Mouse (Mus musculus) embryonic facial prominence, embryonic 11.5 days (tissue): ENCODE measurements around the gene Pmepa1. TPM values are rescaled to one million over a fixed set of nuclear protein-coding genes. Genes with fewer than 3 reads are reported as not detected.

Source experiments
- ATAC-seq: fragments of 200-750 bp; cut with Nextera tagmentation; replicated peaks from 2 replicates; pipeline ENCODE4 v1.8.0; 2017; ENCODE audit warnings: low read depth; ENCODE audit not compliant: insufficient number of reproducible peaks, low FRiP score, low TSS enrichment
- DNase-seq: peaks from one replicate; pipeline ENCODE4 v3.0.0-alpha.2; 2015; ENCODE audit warnings: low spot score
- H3K27ac ChIP-seq: fragments of 300-500 bp; sonication (generic); replicated peaks from 2 replicates; pipeline ENCODE4 v1.5.1; 2014; ENCODE audit warnings: mild to moderate bottlenecking, low read depth, low read length, control low read depth
- H3K27me3 ChIP-seq: fragments of 300-500 bp; sonication (generic); 2 replicates; pipeline ENCODE4 v1.6.1; 2014; ENCODE audit warnings: mild to moderate bottlenecking, low read length, moderate library complexity, mixed read lengths; ENCODE audit not compliant: control insufficient read depth, insufficient read depth
- H3K36me3 ChIP-seq: fragments of 300-500 bp; sonication (generic); replicated peaks from 2 replicates; pipeline ENCODE4 v1.6.1; 2014; ENCODE audit warnings: low read depth, mild to moderate bottlenecking, low read length, moderate library complexity, mixed read lengths; ENCODE audit not compliant: control insufficient read depth, insufficient read depth
- H3K4me1 ChIP-seq: fragments of 300-500 bp; sonication (generic); 2 replicates; pipeline ENCODE4 v1.6.1; 2014; ENCODE audit warnings: low read length, mixed read lengths; ENCODE audit not compliant: control insufficient read depth, insufficient read depth
- H3K4me2 ChIP-seq: fragments of 300-500 bp; sonication (generic); 2 replicates; pipeline ENCODE4 v1.6.1; 2014; ENCODE audit warnings: low read depth, mild to moderate bottlenecking, control low read depth, low read length, moderate library complexity
- H3K4me3 ChIP-seq: fragments of 300-500 bp; sonication (generic); 2 replicates; pipeline ENCODE4 v1.5.1; 2014; ENCODE audit warnings: low read depth, low read length, control low read depth
- H3K9ac ChIP-seq: fragments of 300-500 bp; sonication (generic); replicated peaks from 2 replicates; pipeline ENCODE4 v1.6.1; 2014; ENCODE audit warnings: mild to moderate bottlenecking, control low read depth, low read length
- H3K9me3 ChIP-seq: fragments of 300-500 bp; sonication (generic); replicated peaks from 2 replicates; pipeline ENCODE4 v1.6.1; 2016; ENCODE audit warnings: mild to moderate bottlenecking, low read length, inconsistent platforms, mixed read lengths; ENCODE audit not compliant: control insufficient read depth
- WGBS: fragments of 180-500 bp; shearing (Covaris S2); extraction: QIAGEN DNeasy Blood & Tissue Kit; methylation state at CpG from one replicate; pipeline ENCODE4 v1.1.7; 2014; 5-methylcytosine and 5-hydroxymethylcytosine counted together
- polyA plus RNA-seq: library from polyadenylated mRNA; unstranded; fragments of >200 nt; fragmentation: Nextera tagmentation; extraction: Ambion mirVana; gene quantifications from 2 replicates; pipeline ENCODE4 v1.2.1, GENCODE M21; 2014

Pmepa1 gene
- polyA plus RNA-seq, 1 experiment from 2014 or later: 3.3 TPM

- Histone ChIP-seq H3K27ac (no peak overlapping the region), H3K27me3 (no peaks in the 10 kb centered on the region), H3K4me1 (0 out of 2 replicates have a peak, but pooled peaks cover 4% of the 10 kb centered on the region), H3K9ac (no peak overlapping the region), H3K4me2 (peak overlapping the region; percentile 77), H3K9me3 (no peaks in the 10 kb centered on the region), H3K36me3 (no peaks in the 10 kb centered on the region), H3K4me3 (peak overlapping the region; percentile 99; the same call in 1 of the 2 replicates)
- DNase-seq (no peak), ATAC-seq (no peak)
- WGBS: 42% methylated on average over 4 of the region's 4 CpGs
Observed at GRCm38 (mm10) chr2:173273885-173274284, 2.4 kb downstream of the Pmepa1 start.

GRCm38 (mm10) chr2:173272354-173272900, 3.9 kb downstream of the Pmepa1 start:
- DNase-seq (no peak), ATAC-seq (no peak)
- 0 out of 2 replicates have a peak, but pooled peaks cover 4% of the 10 kb centered on the region for H3K4me1 ChIP-seq
- no peak overlapping the region for H3K9ac ChIP-seq
- WGBS: 79% methylated on average over 11 of the region's 11 CpGs
- no peak overlapping the region for H3K4me3 ChIP-seq
- no peak overlapping the region for H3K27ac ChIP-seq
- no peaks in the 10 kb centered on the region for H3K27me3 ChIP-seq
- no peaks in the 10 kb centered on the region for H3K36me3 ChIP-seq
- H3K4me2 ChIP-seq: no peak overlapping the region
- no peaks in the 10 kb centered on the region for H3K9me3 ChIP-seq

GRCm38 (mm10) chr2:173271541-173271940, 4.8 kb downstream of the Pmepa1 start:
- Histone ChIP-seq H3K4me3 (no peak overlapping the region), H3K9me3 (no peaks in the 10 kb centered on the region), H3K36me3 (no peaks in the 10 kb centered on the region), H3K4me2 (no peak overlapping the region), H3K27me3 (no peaks in the 10 kb centered on the region), H3K4me1 (0 out of 2 replicates have a peak, but pooled peaks cover 4% of the 10 kb centered on the region), H3K9ac (no peak overlapping the region), H3K27ac (no peak overlapping the region)
- WGBS: 80% methylated on average over 9 of the region's 9 CpGs
- ATAC-seq (no peak), DNase-seq (no peak)

- no peak for ATAC-seq
- Histone ChIP-seq H3K9ac (no peak overlapping the region), H3K4me3 (no peak overlapping the region), H3K27me3 (no peaks in the 10 kb centered on the region), H3K36me3 (no peaks in the 10 kb centered on the region), H3K27ac (no peak overlapping the region), H3K4me1 (0 out of 2 replicates have a peak, but pooled peaks cover 4% of the 10 kb centered on the region), H3K9me3 (no peaks in the 10 kb centered on the region), H3K4me2 (no peak overlapping the region)
- no peak for DNase-seq
- WGBS: 82% methylated on average over 11 of the region's 11 CpGs
Observed at GRCm38 (mm10) chr2:173270601-173271248, 5.6 kb downstream of the Pmepa1 start.

GRCm38 (mm10) chr2:173270196-173270595, 6.1 kb downstream of the Pmepa1 start:
- no peak overlapping the region for H3K27ac ChIP-seq
- H3K9me3 ChIP-seq: no peaks in the 10 kb centered on the region
- H3K4me2 ChIP-seq: no peak overlapping the region
- no peaks in the 10 kb centered on the region for H3K36me3 ChIP-seq
- DNase-seq (no peak), ATAC-seq (no peak)
- peaks cover 6% of the 10 kb centered on the region; the same call in 1 of the 2 replicates for H3K4me1 ChIP-seq
- no peak overlapping the region for H3K9ac ChIP-seq
- H3K27me3 ChIP-seq: no peaks in the 10 kb centered on the region
- H3K4me3 ChIP-seq: no peak overlapping the region
- WGBS: 59% methylated on average over 9 of the region's 9 CpGs

- no peaks in the 10 kb centered on the region for H3K27me3 ChIP-seq
- 93% methylated on average over 3 of the region's 3 CpGs for WGBS
- peaks cover 6% of the 10 kb centered on the region; the same call in 1 of the 2 replicates for H3K4me1 ChIP-seq
- H3K27ac ChIP-seq: no peak overlapping the region
- H3K36me3 ChIP-seq: no peaks in the 10 kb centered on the region
- DNase-seq (no peak), ATAC-seq (no peak)
- no peak overlapping the region for H3K9ac ChIP-seq
- H3K4me3 ChIP-seq: no peak overlapping the region
- no peaks in the 10 kb centered on the region for H3K9me3 ChIP-seq
- no peak overlapping the region for H3K4me2 ChIP-seq
Observed at GRCm38 (mm10) chr2:173267562-173267961, 8.8 kb downstream of the Pmepa1 start.

- Histone ChIP-seq H3K27me3 (no peaks in the 10 kb centered on the region), H3K27ac (no peak overlapping the region), H3K4me1 (peaks cover 6% of the 10 kb centered on the region), H3K9ac (no peak overlapping the region), H3K4me3 (no peak overlapping the region), H3K4me2 (no peak overlapping the region), H3K36me3 (no peaks in the 10 kb centered on the region), H3K9me3 (no peaks in the 10 kb centered on the region)
- DNase-seq (no peak), ATAC-seq (no peak)
- WGBS: 78% methylated on average over 25 of the region's 25 CpGs
Observed at GRCm38 (mm10) chr2:173266349-173267112, 9.8 kb downstream of the Pmepa1 start.
